Mouse (Mus musculus) limb, embryonic 10.5 days (tissue): Measurements from ENCODE around the gene Sfxn3. TPM values are rescaled to one million over a fixed set of nuclear protein-coding genes. Genes with fewer than 3 reads are reported as not detected.

Source experiments
- DNase-seq: peaks from one replicate; pipeline ENCODE4 v3.0.0-alpha.2; 2017; ENCODE audit warnings: low spot score
- H3K27ac ChIP-seq: fragments of 300-500 bp; sonication (generic); 2 replicates; pipeline ENCODE4 v1.5.1; 2016; ENCODE audit warnings: mild to moderate bottlenecking
- H3K27me3 ChIP-seq: fragments of 300-500 bp; sonication (generic); 2 replicates; pipeline ENCODE4 v1.6.1; 2016; ENCODE audit warnings: low read depth, mild to moderate bottlenecking; ENCODE audit not compliant: poor library complexity, severe bottlenecking
- H3K36me3 ChIP-seq: fragments of 300-500 bp; sonication (generic); 2 replicates; pipeline ENCODE4 v1.6.1; 2016; ENCODE audit warnings: mild to moderate bottlenecking, moderate library complexity
- H3K4me1 ChIP-seq: fragments of 300-500 bp; sonication (generic); 2 replicates; pipeline ENCODE4 v1.6.1; 2016
- H3K4me3 ChIP-seq: fragments of 300-500 bp; sonication (generic); 2 replicates; pipeline ENCODE4 v1.5.1; 2016; ENCODE audit warnings: mild to moderate bottlenecking, moderate library complexity
- H3K9me3 ChIP-seq: fragments of 300-500 bp; sonication (generic); replicated peaks from 2 replicates; pipeline ENCODE4 v1.6.1; 2016; ENCODE audit warnings: mild to moderate bottlenecking
- WGBS: fragments of 180-500 bp; shearing (Covaris S2); methylation state at CpG from one replicate; pipeline ENCODE4 v1.1.7; 2016; 5-methylcytosine and 5-hydroxymethylcytosine counted together
- polyA plus RNA-seq: library from polyadenylated mRNA; unstranded; fragments of >200 nt; fragmentation: Nextera tagmentation; extraction: Ambion mirVana; gene quantifications from 2 replicates; pipeline ENCODE4 v1.2.1, GENCODE M21; 2016

The Sfxn3 gene
- polyA plus RNA-seq, 1 experiment from 2014 or later: 8.4 TPM

- Histone ChIP-seq H3K4me1 (peaks cover 13% of the 10 kb centered on the region), H3K27me3 (peaks cover 66% of the 10 kb centered on the region), H3K9me3 (no peaks in the 10 kb centered on the region), H3K36me3 (no peaks in the 10 kb centered on the region), H3K4me3 (no peak overlapping the region), H3K27ac (no peak overlapping the region)
- no peak for DNase-seq
- 79% methylated on average over 8 of the region's 8 CpGs for WGBS
Measured at GRCm38 (mm10) chr19:45100486-45101270, 53.4 kb downstream of the Sfxn3 start.

- no peaks in the 10 kb centered on the region for H3K9me3 ChIP-seq
- H3K36me3 ChIP-seq: no peaks in the 10 kb centered on the region
- no peak for DNase-seq
- no peak overlapping the region for H3K4me3 ChIP-seq
- no peak overlapping the region for H3K27ac ChIP-seq
- 48% methylated on average over 1 of the region's 1 CpGs for WGBS
- H3K4me1 ChIP-seq: peaks cover 28% of the 10 kb centered on the region
- peaks cover 92% of the 10 kb centered on the region for H3K27me3 ChIP-seq
Measured at GRCm38 (mm10) chr19:45105591-45105990, 58.3 kb downstream of the Sfxn3 start.

Other genes starting within 250 kb of the Sfxn3 start
- gene Slf2, start 116.4 kb upstream of the Sfxn3 start, polyA plus RNA-seq: 52.1 and 54.0 TPM in 2 replicates
- gene Sema4g, start 58.4 kb upstream of the Sfxn3 start, polyA plus RNA-seq: 3.4 and 5.4 TPM in 2 replicates
- gene Twnk, start 41.8 kb upstream of the Sfxn3 start, polyA plus RNA-seq: 39.2 and 45.4 TPM in 2 replicates
- 69.8 and 75.3 TPM in 2 replicates for gene Mrpl43, start 41.1 kb upstream of the Sfxn3 start, polyA plus RNA-seq
- 87.5 and 90.8 TPM in 2 replicates for gene Lzts2, start 33.1 kb upstream of the Sfxn3 start, polyA plus RNA-seq
- gene Pdzd7, start 1.8 kb upstream of the Sfxn3 start, polyA plus RNA-seq: 0.20 and 0.28 TPM in 2 replicates
- gene Kazald1, start 27.7 kb downstream of the Sfxn3 start, polyA plus RNA-seq: 1.0 and 1.5 TPM in 2 replicates
- gene Tlx1, start 103.2 kb downstream of the Sfxn3 start, polyA plus RNA-seq: 0.15 and 0.36 TPM in 2 replicates
- 3.9 and 6.3 TPM in 2 replicates for gene Lbx1, start 188.3 kb downstream of the Sfxn3 start, polyA plus RNA-seq